Mouse (Mus musculus) intestine, embryonic 16.5 days (tissue): ENCODE measurements at regions not wholly inside any gene's neighbourhood (a gene's known extent, or its start where the extent isn't known, plus 50 kb on each side); places are given as distances from the start of the nearest gene placed in this dataset.

ENCODE experiments used
- ATAC-seq: fragments of 200-750 bp; cut with Nextera tagmentation; 2 replicates; pipeline ENCODE4 v1.8.0; 2017; ENCODE audit warnings: moderate TSS enrichment, moderate library complexity
- H3K27ac ChIP-seq: fragments of 300-500 bp; sonication (generic); 2 replicates; pipeline ENCODE4 v1.5.1; 2014; ENCODE audit warnings: mild to moderate bottlenecking, low read length
- H3K27me3 ChIP-seq: fragments of 300-500 bp; sonication (generic); replicated peaks from 2 replicates; pipeline ENCODE4 v1.6.1; 2014; ENCODE audit warnings: low read length, control low read depth, mixed read lengths; ENCODE audit not compliant: control insufficient read depth, insufficient read depth
- H3K36me3 ChIP-seq: fragments of 300-500 bp; sonication (generic); 2 replicates; pipeline ENCODE4 v1.6.1; 2014; ENCODE audit warnings: low read length, control low read depth; ENCODE audit not compliant: control insufficient read depth, insufficient read depth
- H3K4me1 ChIP-seq: fragments of 300-500 bp; sonication (generic); 2 replicates; pipeline ENCODE4 v1.6.1; 2014; ENCODE audit warnings: low read length, control low read depth, mixed read lengths; ENCODE audit not compliant: control insufficient read depth, insufficient read depth
- H3K4me2 ChIP-seq: fragments of 300-500 bp; sonication (generic); 2 replicates; pipeline ENCODE4 v1.6.1; 2014; ENCODE audit warnings: low read depth, low read length, control low read depth
- H3K4me3 ChIP-seq: fragments of 300-500 bp; sonication (generic); 2 replicates; pipeline ENCODE4 v1.5.1; 2014; ENCODE audit warnings: mild to moderate bottlenecking, low read length
- H3K9ac ChIP-seq: fragments of 300-500 bp; sonication (generic); 2 replicates; pipeline ENCODE4 v1.6.1; 2014; ENCODE audit warnings: low read depth, low read length
- H3K9me3 ChIP-seq: fragments of 300-500 bp; sonication (generic); 2 replicates; pipeline ENCODE4 v1.6.1; 2016; ENCODE audit warnings: low read length, control low read depth; ENCODE audit not compliant: control insufficient read depth
- WGBS: fragments of 180-500 bp; shearing (Covaris S2); extraction: QIAGEN DNeasy Blood & Tissue Kit; methylation state at CpG from one replicate; pipeline ENCODE4 v1.1.7; 2014; 5-methylcytosine and 5-hydroxymethylcytosine counted together

- H3K4me3 ChIP-seq: no peak overlapping the region
- no peaks in the 10 kb centered on the region for H3K4me1 ChIP-seq
- no peak overlapping the region for H3K4me2 ChIP-seq
- H3K36me3 ChIP-seq: no peaks in the 10 kb centered on the region
- ATAC-seq: no peak
- no peak overlapping the region for H3K9ac ChIP-seq
- no peak overlapping the region for H3K27ac ChIP-seq
- WGBS: 81% methylated on average over 7 of the region's 7 CpGs
- no peaks in the 10 kb centered on the region for H3K27me3 ChIP-seq
- no peaks in the 10 kb centered on the region for H3K9me3 ChIP-seq
Measured at GRCm38 (mm10) chr2:101371834-101372493, 252.6 kb upstream of the Rag2 start.

GRCm38 (mm10) chr2:101380595-101380994 is 243.9 kb upstream of the Rag2 start:
- no peak for ATAC-seq
- Histone ChIP-seq H3K4me1 (no peaks in the 10 kb centered on the region), H3K27ac (no peak overlapping the region), H3K27me3 (no peaks in the 10 kb centered on the region), H3K9me3 (no peaks in the 10 kb centered on the region), H3K36me3 (no peaks in the 10 kb centered on the region), H3K4me3 (no peak overlapping the region), H3K4me2 (no peak overlapping the region), H3K9ac (no peak overlapping the region)
- 77% methylated on average over 6 of the region's 6 CpGs for WGBS

- H3K9me3 ChIP-seq: no peaks in the 10 kb centered on the region
- ATAC-seq: no peak
- H3K27ac ChIP-seq: no peak overlapping the region
- no peak overlapping the region for H3K9ac ChIP-seq
- no peaks in the 10 kb centered on the region for H3K4me1 ChIP-seq
- WGBS: 91% methylated on average over 1 of the region's 1 CpGs
- H3K4me3 ChIP-seq: no peak overlapping the region
- H3K4me2 ChIP-seq: no peak overlapping the region
- H3K36me3 ChIP-seq: no peaks in the 10 kb centered on the region
- no peaks in the 10 kb centered on the region for H3K27me3 ChIP-seq
Measured at GRCm38 (mm10) chr2:101415002-101415401, 209.5 kb upstream of the Rag2 start.

GRCm38 (mm10) chr2:101416702-101417101 is 207.8 kb upstream of the Rag2 start:
- ATAC-seq: no peak
- Histone ChIP-seq H3K9me3 (no peaks in the 10 kb centered on the region), H3K27ac (no peak overlapping the region), H3K4me1 (no peaks in the 10 kb centered on the region), H3K36me3 (no peaks in the 10 kb centered on the region), H3K9ac (no peak overlapping the region), H3K4me2 (no peak overlapping the region), H3K4me3 (no peak overlapping the region), H3K27me3 (no peaks in the 10 kb centered on the region)
- WGBS: 54% methylated on average over 3 of the region's 3 CpGs

GRCm38 (mm10) chr2:101433141-101433895 is 191.2 kb upstream of the Rag2 start:
- Histone ChIP-seq H3K4me3 (no peak overlapping the region), H3K36me3 (no peaks in the 10 kb centered on the region), H3K9ac (no peak overlapping the region), H3K9me3 (no peaks in the 10 kb centered on the region), H3K4me1 (no peaks in the 10 kb centered on the region), H3K4me2 (no peak overlapping the region), H3K27ac (no peak overlapping the region), H3K27me3 (no peaks in the 10 kb centered on the region)
- WGBS: 74% methylated on average over 8 of the region's 8 CpGs
- no peak for ATAC-seq

- no peak overlapping the region for H3K4me3 ChIP-seq
- no peak overlapping the region for H3K27ac ChIP-seq
- H3K4me2 ChIP-seq: no peak overlapping the region
- H3K9ac ChIP-seq: no peak overlapping the region
- no peaks in the 10 kb centered on the region for H3K36me3 ChIP-seq
- no peak for ATAC-seq
- no peaks in the 10 kb centered on the region for H3K9me3 ChIP-seq
- no peaks in the 10 kb centered on the region for H3K27me3 ChIP-seq
- no peaks in the 10 kb centered on the region for H3K4me1 ChIP-seq
- WGBS: 46% methylated on average over 5 of the region's 5 CpGs
Measured at GRCm38 (mm10) chr2:101440231-101440630, 184.3 kb upstream of the Rag2 start.

GRCm38 (mm10) chr2:101441081-101441630 is 183.4 kb upstream of the Rag2 start:
- 82% methylated on average over 5 of the region's 5 CpGs for WGBS
- Histone ChIP-seq H3K27me3 (no peaks in the 10 kb centered on the region), H3K36me3 (no peaks in the 10 kb centered on the region), H3K9ac (no peak overlapping the region), H3K4me1 (no peaks in the 10 kb centered on the region), H3K9me3 (no peaks in the 10 kb centered on the region), H3K4me2 (no peak overlapping the region), H3K4me3 (no peak overlapping the region), H3K27ac (no peak overlapping the region)
- no peak for ATAC-seq

- H3K9ac ChIP-seq: no peak overlapping the region
- no peak for ATAC-seq
- no peaks in the 10 kb centered on the region for H3K27me3 ChIP-seq
- no peak overlapping the region for H3K4me3 ChIP-seq
- no peak overlapping the region for H3K27ac ChIP-seq
- no peaks in the 10 kb centered on the region for H3K4me1 ChIP-seq
- no peaks in the 10 kb centered on the region for H3K36me3 ChIP-seq
- no peak overlapping the region for H3K4me2 ChIP-seq
- WGBS: 80% methylated on average over 5 of the region's 5 CpGs
- no peaks in the 10 kb centered on the region for H3K9me3 ChIP-seq
Measured at GRCm38 (mm10) chr2:101455591-101455990, 168.9 kb upstream of the Rag2 start.

GRCm38 (mm10) chr2:101458959-101459358 is 165.6 kb upstream of the Rag2 start:
- H3K27ac ChIP-seq: no peak overlapping the region
- H3K27me3 ChIP-seq: no peaks in the 10 kb centered on the region
- no peaks in the 10 kb centered on the region for H3K4me1 ChIP-seq
- no peak overlapping the region for H3K9ac ChIP-seq
- WGBS: 81% methylated on average over 1 of the region's 1 CpGs
- H3K9me3 ChIP-seq: no peaks in the 10 kb centered on the region
- H3K4me3 ChIP-seq: no peak overlapping the region
- no peak for ATAC-seq
- H3K36me3 ChIP-seq: no peaks in the 10 kb centered on the region
- no peak overlapping the region for H3K4me2 ChIP-seq
